Mouse (Mus musculus) G1E (cell line): Measurements from ENCODE around the gene Eif4ebp2.

Source experiments
- CTCF ChIP-seq: IDR thresholded peaks from 2 replicates; pipeline ENCODE4 v1.5.1; 2012; ENCODE audit warnings: low read depth, low read length, inconsistent platforms, mixed read lengths
- GATA1 ChIP-seq: IDR thresholded peaks from 2 replicates; pipeline ENCODE4 v1.6.1; 2012; ENCODE audit warnings: borderline replicate concordance, low read length, inconsistent platforms, mixed read lengths
- POLR2AphosphoS5 ChIP-seq: IDR thresholded peaks from 2 replicates; pipeline ENCODE4 v1.6.1; 2012; ENCODE audit warnings: low read depth, low read length, inconsistent platforms; ENCODE audit not compliant: insufficient replicate concordance

DNA sequence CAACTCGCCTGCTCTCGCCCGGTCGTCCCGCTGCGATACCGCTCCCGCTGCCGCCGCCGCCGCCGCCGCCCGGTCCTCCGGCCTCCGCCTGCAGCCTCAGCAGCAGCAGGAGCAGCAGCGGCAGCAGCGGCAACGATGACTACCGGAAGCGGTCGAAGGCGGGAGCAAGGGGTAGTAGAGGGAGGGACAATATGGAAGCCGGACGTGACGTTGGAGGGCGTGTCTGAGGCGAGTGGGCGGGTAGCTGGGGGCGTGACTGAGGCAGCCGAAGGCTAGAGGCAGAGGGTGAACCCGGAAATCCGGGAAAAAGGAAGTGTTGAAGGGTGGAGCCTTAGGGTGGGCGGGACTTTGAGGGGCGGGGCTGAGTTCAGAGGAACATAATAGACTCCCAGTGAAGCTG, at the start of gene Eif4ebp2:
- TF ChIP-seq CTCF (no peak), POLR2AphosphoS5 (no peak), GATA1 (no peak)
